Mouse (Mus musculus): Measurements from ENCODE around the gene Gm21983. TPM values are rescaled to one million over a fixed set of nuclear protein-coding genes. Genes with fewer than 3 reads are reported as not detected.

The Gm21983 gene
- not detected in 2 replicates for polyA plus RNA-seq (2012; rRNA removed)

GRCm38 (mm10) chr7:27180837-27181695 is at the start of gene Gm21983, which contains the start of gene Mia:
Gm21983 (minus strand) TSS chr7:27181086.
Mia (minus strand) TSS chr7:27181157.
- WGBS, result 31% methylated on average over 14 of the region's 14 CpGs
- H3K4me3 ChIP-seq (replicated peaks; ENCODE audit: insufficient read depth, low read depth, low read length), result no peak within 1 kb of the TSS
- no peaks in the 10 kb centered on the region for H3K4me1 ChIP-seq (ENCODE audit: control insufficient read depth, insufficient read depth, low read length)
- H3K27me3 ChIP-seq (ENCODE audit: control insufficient read depth, insufficient read depth, low read length), result no peaks in the 10 kb centered on the region
- H3K27ac ChIP-seq (ENCODE audit: insufficient read depth, low read length), result no peak within 1 kb of the TSS
- TF ChIP-seq POLR2A (IDR thresholded peaks at IDR 0.05; ENCODE audit: borderline replicate concordance, insufficient read depth, low read length), result no peak
- no peak for TF ChIP-seq CTCF (IDR thresholded peaks at IDR 0.05; ENCODE audit: borderline replicate concordance, insufficient read depth, low read depth, low read length)
- DNase-seq, result no peak

GRCm38 (mm10) chr7:27228865-27229264 is 48.0 kb upstream of the Gm21983 start:
- no peak for TF ChIP-seq POLR2A (IDR thresholded peaks at IDR 0.05; ENCODE audit: borderline replicate concordance, insufficient read depth, low read length)
- no peak for TF ChIP-seq CTCF (IDR thresholded peaks at IDR 0.05; ENCODE audit: borderline replicate concordance, insufficient read depth, low read depth, low read length)
- no peaks in the 10 kb centered on the region for H3K27me3 ChIP-seq (ENCODE audit: control insufficient read depth, insufficient read depth, low read length)
- WGBS, result 8% methylated on average over 6 of the region's 6 CpGs
- DNase-seq, result no peak
- H3K4me1 ChIP-seq (ENCODE audit: control insufficient read depth, insufficient read depth, low read length), result peaks cover 14% of the 10 kb centered on the region
- H3K27ac ChIP-seq (ENCODE audit: insufficient read depth, low read length), result peak overlapping the region; percentile 27; the same call in 1 of the 2 replicates
- H3K4me3 ChIP-seq (replicated peaks; ENCODE audit: insufficient read depth, low read depth, low read length), result peak overlapping the region; percentile 60

GRCm38 (mm10) chr7:27228281-27228821 is 47.5 kb upstream of the Gm21983 start, which contains the start of gene Itpkc:
Itpkc (minus strand) TSS chr7:27228661.
- H3K27me3 ChIP-seq (ENCODE audit: control insufficient read depth, insufficient read depth, low read length), result no peaks in the 10 kb centered on the region
- peak; percentile 91 for DNase-seq
- under 1% methylated on average over 48 of the region's 49 CpGs for WGBS
- H3K4me3 ChIP-seq (replicated peaks; ENCODE audit: insufficient read depth, low read depth, low read length), result peak within 1 kb of the TSS; percentile 60
- H3K27ac ChIP-seq (ENCODE audit: insufficient read depth, low read length), result peak within 1 kb of the TSS; percentile 65
- peaks cover 14% of the 10 kb centered on the region for H3K4me1 ChIP-seq (ENCODE audit: control insufficient read depth, insufficient read depth, low read length)
- TF ChIP-seq POLR2A (IDR thresholded peaks at IDR 0.05; ENCODE audit: borderline replicate concordance, insufficient read depth, low read length) (peak; percentile 98), CTCF (IDR thresholded peaks at IDR 0.05; ENCODE audit: borderline replicate concordance, insufficient read depth, low read depth, low read length) (no peak)

GRCm38 (mm10) chr7:27227676-27228075 is 46.8 kb upstream of the Gm21983 start:
- Histone ChIP-seq H3K4me3 (replicated peaks; ENCODE audit: insufficient read depth, low read depth, low read length) (peak overlapping the region; percentile 60), H3K27me3 (ENCODE audit: control insufficient read depth, insufficient read depth, low read length) (no peaks in the 10 kb centered on the region), H3K27ac (ENCODE audit: insufficient read depth, low read length) (peak overlapping the region; percentile 65), H3K4me1 (ENCODE audit: control insufficient read depth, insufficient read depth, low read length) (peaks cover 14% of the 10 kb centered on the region)
- peak; percentile 67 to 76 for DNase-seq
- WGBS, result 2% methylated on average over 10 of the region's 10 CpGs
- TF ChIP-seq CTCF (IDR thresholded peaks at IDR 0.05; ENCODE audit: borderline replicate concordance, insufficient read depth, low read depth, low read length) (no peak), POLR2A (IDR thresholded peaks at IDR 0.05; ENCODE audit: borderline replicate concordance, insufficient read depth, low read length) (no peak)

- H3K27ac ChIP-seq (ENCODE audit: insufficient read depth, low read length), result peak overlapping the region; percentile 65
- WGBS, result 9% methylated on average over 9 of the region's 9 CpGs
- H3K4me1 ChIP-seq (ENCODE audit: control insufficient read depth, insufficient read depth, low read length), result peaks cover 14% of the 10 kb centered on the region
These were observed 46.4 kb upstream of the Gm21983 start for GRCm38 (mm10) chr7:27227276-27227675.

GRCm38 (mm10) chr7:27224877-27225575 is 44.1 kb upstream of the Gm21983 start:
- Histone ChIP-seq H3K27ac (ENCODE audit: insufficient read depth, low read length) (peak overlapping the region; percentile 14; the same call in 1 of the 2 replicates), H3K4me1 (ENCODE audit: control insufficient read depth, insufficient read depth, low read length) (peaks cover 17% of the 10 kb centered on the region), H3K27me3 (ENCODE audit: control insufficient read depth, insufficient read depth, low read length) (no peaks in the 10 kb centered on the region), H3K4me3 (replicated peaks; ENCODE audit: insufficient read depth, low read depth, low read length) (peak overlapping the region; percentile 60)
- no peak for TF ChIP-seq POLR2A (IDR thresholded peaks at IDR 0.05; ENCODE audit: borderline replicate concordance, insufficient read depth, low read length)
- no peak for TF ChIP-seq CTCF (IDR thresholded peaks at IDR 0.05; ENCODE audit: borderline replicate concordance, insufficient read depth, low read depth, low read length)
- DNase-seq, result peak; percentile 39 to 44
- 20% methylated on average over 11 of the region's 11 CpGs for WGBS

More at GRCm38 (mm10) chr7:27227276-27227675, 46.4 kb upstream of the Gm21983 start:
- DNase-seq, result peak in 1 of 2 experiments; percentile 43
- TF ChIP-seq CTCF (IDR thresholded peaks at IDR 0.05; ENCODE audit: borderline replicate concordance, insufficient read depth, low read depth, low read length), result no peak
- no peak for TF ChIP-seq POLR2A (IDR thresholded peaks at IDR 0.05; ENCODE audit: borderline replicate concordance, insufficient read depth, low read length)
- Histone ChIP-seq H3K4me3 (replicated peaks; ENCODE audit: insufficient read depth, low read depth, low read length) (peak overlapping the region; percentile 60), H3K27me3 (ENCODE audit: control insufficient read depth, insufficient read depth, low read length) (no peaks in the 10 kb centered on the region)

GRCm38 (mm10) chr7:27222538-27222937 is 41.7 kb upstream of the Gm21983 start:
- no peaks in the 10 kb centered on the region for H3K27me3 ChIP-seq (ENCODE audit: control insufficient read depth, insufficient read depth, low read length)
- H3K4me3 ChIP-seq (replicated peaks; ENCODE audit: insufficient read depth, low read depth, low read length), result no peak overlapping the region
- H3K4me1 ChIP-seq (ENCODE audit: control insufficient read depth, insufficient read depth, low read length), result peaks cover 25% of the 10 kb centered on the region
- WGBS, result 80% methylated on average over 1 of the region's 1 CpGs
- no peak for DNase-seq
- no peak for TF ChIP-seq CTCF (IDR thresholded peaks at IDR 0.05; ENCODE audit: borderline replicate concordance, insufficient read depth, low read depth, low read length)
- TF ChIP-seq POLR2A (IDR thresholded peaks at IDR 0.05; ENCODE audit: borderline replicate concordance, insufficient read depth, low read length), result no peak
- H3K27ac ChIP-seq (ENCODE audit: insufficient read depth, low read length), result no peak overlapping the region

Data from cerebellum, adult 2 months (tissue).